Mouse (Mus musculus) cerebellum, adult 18-20 months (tissue): ENCODE results near the gene Tctex1d1.

ENCODE experiments used
- DNase-seq, 2 experiments: peaks; one replicate each; pipeline ENCODE4 v3.0.0; 2021

Tctex1d1 gene

GRCm38 (mm10) chr4:102989391-102989790, 11.0 kb downstream of the Tctex1d1 start:
- no peak for DNase-seq

GRCm38 (mm10) chr4:102990016-102990415, 11.6 kb downstream of the Tctex1d1 start:
- DNase-seq = no peak

GRCm38 (mm10) chr4:102990595-102991340, 12.4 kb downstream of the Tctex1d1 start:
- no peak for DNase-seq

GRCm38 (mm10) chr4:102991685-102992084, 13.3 kb downstream of the Tctex1d1 start:
- DNase-seq = no peak

- no peak for DNase-seq
Measured at GRCm38 (mm10) chr4:103004681-103005080, 26.3 kb downstream of the Tctex1d1 start.

GRCm38 (mm10) chr4:103005190-103005945, 27.0 kb downstream of the Tctex1d1 start:
- DNase-seq = no peak

GRCm38 (mm10) chr4:103006266-103006665, 27.9 kb downstream of the Tctex1d1 start:
- no peak for DNase-seq

GRCm38 (mm10) chr4:103006943-103007418, 28.6 kb downstream of the Tctex1d1 start:
- DNase-seq = no peak

GRCm38 (mm10) chr4:103010734-103011133, 32.3 kb downstream of the Tctex1d1 start:
- no peak for DNase-seq

- no peak for DNase-seq
Measured at GRCm38 (mm10) chr4:103011823-103012222, 33.4 kb downstream of the Tctex1d1 start.

- DNase-seq = no peak
Measured at GRCm38 (mm10) chr4:103013490-103013889, 35.1 kb downstream of the Tctex1d1 start.

- no peak for DNase-seq
Measured at GRCm38 (mm10) chr4:103026621-103027020, 48.2 kb downstream of the Tctex1d1 start, which contains the start of gene Insl5. Insl5 (minus strand) TSS chr4:103026842.

GRCm38 (mm10) chr4:103027745-103028144, 49.3 kb downstream of the Tctex1d1 start:
- DNase-seq = no peak

GRCm38 (mm10) chr4:103028177-103029088, 50.0 kb downstream of the Tctex1d1 start:
- DNase-seq = no peak

- no peak for DNase-seq
Measured at GRCm38 (mm10) chr4:103039103-103039837, 60.9 kb downstream of the Tctex1d1 start.

- DNase-seq = no peak
Measured at GRCm38 (mm10) chr4:103039838-103040191, 61.4 kb downstream of the Tctex1d1 start.

- DNase-seq = no peak
Measured at GRCm38 (mm10) chr4:103042997-103043396, 64.6 kb downstream of the Tctex1d1 start.

- DNase-seq = peak in 1 of 2 experiments; percentile 2
Measured at GRCm38 (mm10) chr4:103048046-103048445, 69.6 kb downstream of the Tctex1d1 start.
